Mouse (Mus musculus) lung, embryonic 14.5 days (tissue): ENCODE data around the gene Natd1. TPM values are rescaled to one million over a fixed set of nuclear protein-coding genes. Genes with fewer than 3 reads are reported as not detected.

Experiments
- ATAC-seq: fragments of 200-750 bp; cut with Nextera tagmentation; 2 replicates; pipeline ENCODE4 v1.8.0; 2017; ENCODE audit warnings: mild to moderate bottlenecking, moderate TSS enrichment, moderate library complexity; ENCODE audit not compliant: insufficient read depth
- DNase-seq: peaks from one replicate; pipeline ENCODE4 v3.0.0-alpha.2; 2015
- H3K27ac ChIP-seq: fragments of 300-500 bp; sonication (generic); 2 replicates; pipeline ENCODE4 v1.5.1; 2014; ENCODE audit warnings: low read depth, mild to moderate bottlenecking, moderate library complexity
- H3K27me3 ChIP-seq: fragments of 300-500 bp; sonication (generic); 2 replicates; pipeline ENCODE4 v1.6.1; 2014; ENCODE audit warnings: low read length, control low read depth; ENCODE audit not compliant: insufficient read depth
- H3K36me3 ChIP-seq: fragments of 300-500 bp; sonication (generic); 2 replicates; pipeline ENCODE4 v1.6.1; 2014; ENCODE audit warnings: control low read depth; ENCODE audit not compliant: insufficient read depth
- H3K4me1 ChIP-seq: fragments of 300-500 bp; sonication (generic); 2 replicates; pipeline ENCODE4 v1.6.1; 2014; ENCODE audit warnings: antibody characterized with exemption, control low read depth; ENCODE audit not compliant: insufficient read depth
- H3K4me2 ChIP-seq: fragments of 300-500 bp; sonication (generic); 2 replicates; pipeline ENCODE4 v1.6.1; 2014; ENCODE audit warnings: mild to moderate bottlenecking
- H3K4me3 ChIP-seq: fragments of 300-500 bp; sonication (generic); 2 replicates; pipeline ENCODE4 v1.5.1; 2014; ENCODE audit warnings: low read depth, low read length
- H3K9ac ChIP-seq: fragments of 300-500 bp; sonication (generic); 2 replicates; pipeline ENCODE4 v1.6.1; 2014
- H3K9me3 ChIP-seq: fragments of 300-500 bp; sonication (generic); 2 replicates; pipeline ENCODE4 v1.6.1; 2016; ENCODE audit warnings: low read depth, low read length, control low read depth
- CTCF ChIP-seq: IDR thresholded peaks from 2 replicates; pipeline ENCODE4 v1.5.1; 2016; ENCODE audit warnings: antibody characterized with exemption, low read depth
- WGBS: fragments of 180-500 bp; shearing (Covaris S2); extraction: QIAGEN DNeasy Blood & Tissue Kit; methylation state at CpG from one replicate; pipeline ENCODE4 v1.1.7; 2014; 5-methylcytosine and 5-hydroxymethylcytosine counted together
- polyA plus RNA-seq: library from polyadenylated mRNA; unstranded; fragments of >200 nt; fragmentation: Nextera tagmentation; extraction: Ambion mirVana; gene quantifications from 2 replicates; pipeline ENCODE4 v1.2.1, GENCODE M21; 2014

The Natd1 gene
- 19.1 and 24.5 TPM in 2 replicates for polyA plus RNA-seq

DNA sequence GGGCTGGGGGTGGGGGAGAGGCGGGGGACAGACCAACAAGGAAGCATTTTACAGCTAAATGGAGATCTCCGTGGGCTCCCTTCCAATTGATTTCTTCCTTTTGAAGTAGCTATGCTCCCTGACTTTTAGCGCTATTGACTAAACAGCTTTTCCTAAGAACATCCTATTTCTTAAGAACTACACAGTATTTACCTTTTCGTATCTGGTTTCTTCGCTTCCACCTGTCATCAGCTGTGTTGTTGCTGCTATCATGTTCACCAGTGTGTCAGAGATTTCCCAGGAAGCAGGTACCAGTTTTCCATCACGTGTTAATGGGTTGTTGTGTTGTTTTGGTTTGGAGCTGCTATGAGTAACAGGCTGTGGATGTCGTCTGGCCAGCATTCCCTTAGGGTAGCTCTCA is at the start of gene Natd1:
Natd1 (minus strand) TSS at position 260 of the 400 bp plus-strand sequence.
- peak within 1 kb of the TSS; percentile 87 for H3K4me3 ChIP-seq
- WGBS = 24% methylated on average over 7 of the region's 7 CpGs
- no peak for TF ChIP-seq CTCF
- H3K27me3 ChIP-seq = no peaks in the 10 kb centered on the region
- peaks cover 11% of the 10 kb centered on the region for H3K4me1 ChIP-seq
- H3K9me3 ChIP-seq = no peaks in the 10 kb centered on the region
- DNase-seq (no peak), ATAC-seq (no peak)
- H3K36me3 ChIP-seq = no peaks in the 10 kb centered on the region
- H3K4me2 ChIP-seq = peak within 1 kb of the TSS; percentile 91
- H3K9ac ChIP-seq = peak within 1 kb of the TSS; percentile 79
- H3K27ac ChIP-seq = peak within 1 kb of the TSS; percentile 52

DNA sequence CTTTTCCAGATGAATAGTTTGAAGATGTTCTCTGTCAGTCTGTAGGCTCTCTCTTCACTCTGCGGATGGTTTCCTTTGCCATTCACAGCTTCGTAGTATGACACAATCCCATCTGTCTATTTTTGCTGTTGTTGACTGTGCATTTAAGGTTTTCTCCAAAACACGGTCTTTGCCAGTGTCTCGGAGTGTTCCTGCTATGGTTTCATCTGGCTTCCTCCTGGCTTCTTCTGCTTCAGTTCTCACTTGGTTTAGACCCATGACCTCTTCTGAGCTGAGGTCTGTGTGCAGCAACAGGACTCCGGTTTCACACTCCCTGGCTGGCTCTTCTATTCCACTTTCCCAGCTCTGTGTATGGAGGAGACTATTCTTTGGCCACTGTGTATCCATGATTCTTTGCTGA is 48.2 kb upstream of the Natd1 start:
- no peak for TF ChIP-seq CTCF
- no peaks in the 10 kb centered on the region for H3K4me1 ChIP-seq
- H3K27ac ChIP-seq = no peak overlapping the region
- H3K9ac ChIP-seq = no peak overlapping the region
- WGBS = 66% methylated on average over 5 of the region's 5 CpGs
- H3K9me3 ChIP-seq = no peaks in the 10 kb centered on the region
- no peaks in the 10 kb centered on the region for H3K27me3 ChIP-seq
- no peak for ATAC-seq
- DNase-seq = no peak
- H3K4me3 ChIP-seq = no peak overlapping the region
- H3K4me2 ChIP-seq = no peak overlapping the region
- H3K36me3 ChIP-seq = no peaks in the 10 kb centered on the region

DNA sequence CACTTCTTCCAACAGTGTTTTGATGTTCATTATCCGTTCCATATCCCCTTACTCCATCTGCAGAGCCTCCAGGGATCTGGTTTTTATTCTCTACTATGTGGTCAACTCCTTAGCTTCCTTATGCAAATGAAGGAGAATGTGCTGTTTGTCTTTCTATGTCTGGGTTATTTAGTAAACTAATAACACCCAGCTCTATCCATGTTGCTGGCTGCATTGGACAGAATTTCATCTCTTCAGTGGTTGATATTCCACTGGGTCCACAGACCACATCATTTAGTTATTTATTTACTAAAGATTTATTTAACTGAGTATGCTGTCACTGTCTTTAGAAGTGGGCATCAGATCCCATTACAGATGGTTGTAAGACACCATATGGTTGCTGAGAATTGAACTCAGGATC is 46.6 kb upstream of the Natd1 start:
- no peak for DNase-seq
- H3K36me3 ChIP-seq = no peaks in the 10 kb centered on the region
- no peak for ATAC-seq
- no peaks in the 10 kb centered on the region for H3K27me3 ChIP-seq
- H3K4me1 ChIP-seq = no peaks in the 10 kb centered on the region
- H3K4me2 ChIP-seq = no peak overlapping the region
- H3K9me3 ChIP-seq = no peaks in the 10 kb centered on the region
- H3K9ac ChIP-seq = no peak overlapping the region
- no peak overlapping the region for H3K27ac ChIP-seq
- no peak overlapping the region for H3K4me3 ChIP-seq
- no peak for TF ChIP-seq CTCF
- WGBS = 53% methylated on average over 1 of the region's 1 CpGs

DNA sequence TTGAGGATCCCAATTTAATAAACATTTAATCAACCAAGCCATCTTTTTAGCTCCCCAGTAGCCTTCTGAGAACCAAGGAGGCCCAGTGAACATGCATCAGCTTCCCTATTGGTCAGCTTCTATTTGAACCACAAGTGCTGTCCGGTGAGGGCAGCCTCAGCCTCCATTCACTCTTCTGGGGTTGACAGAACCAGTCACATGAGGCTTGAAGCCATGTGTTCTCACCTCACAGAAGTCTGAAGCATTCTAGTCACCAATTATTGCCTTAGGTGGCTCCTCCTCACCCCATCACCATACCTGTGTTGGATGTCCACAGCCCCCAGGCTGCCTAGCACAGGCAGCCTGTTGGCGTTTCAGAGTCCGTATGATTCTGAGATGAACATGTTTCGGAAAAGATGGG is 44.4 kb upstream of the Natd1 start:
- 87% methylated on average over 4 of the region's 4 CpGs for WGBS
- ATAC-seq (no peak), DNase-seq (no peak)
- Histone ChIP-seq H3K4me2 (no peak overlapping the region), H3K4me3 (no peak overlapping the region), H3K36me3 (no peaks in the 10 kb centered on the region), H3K9me3 (no peaks in the 10 kb centered on the region), H3K9ac (no peak overlapping the region), H3K4me1 (no peaks in the 10 kb centered on the region), H3K27ac (no peak overlapping the region), H3K27me3 (no peaks in the 10 kb centered on the region)
- no peak for TF ChIP-seq CTCF

DNA sequence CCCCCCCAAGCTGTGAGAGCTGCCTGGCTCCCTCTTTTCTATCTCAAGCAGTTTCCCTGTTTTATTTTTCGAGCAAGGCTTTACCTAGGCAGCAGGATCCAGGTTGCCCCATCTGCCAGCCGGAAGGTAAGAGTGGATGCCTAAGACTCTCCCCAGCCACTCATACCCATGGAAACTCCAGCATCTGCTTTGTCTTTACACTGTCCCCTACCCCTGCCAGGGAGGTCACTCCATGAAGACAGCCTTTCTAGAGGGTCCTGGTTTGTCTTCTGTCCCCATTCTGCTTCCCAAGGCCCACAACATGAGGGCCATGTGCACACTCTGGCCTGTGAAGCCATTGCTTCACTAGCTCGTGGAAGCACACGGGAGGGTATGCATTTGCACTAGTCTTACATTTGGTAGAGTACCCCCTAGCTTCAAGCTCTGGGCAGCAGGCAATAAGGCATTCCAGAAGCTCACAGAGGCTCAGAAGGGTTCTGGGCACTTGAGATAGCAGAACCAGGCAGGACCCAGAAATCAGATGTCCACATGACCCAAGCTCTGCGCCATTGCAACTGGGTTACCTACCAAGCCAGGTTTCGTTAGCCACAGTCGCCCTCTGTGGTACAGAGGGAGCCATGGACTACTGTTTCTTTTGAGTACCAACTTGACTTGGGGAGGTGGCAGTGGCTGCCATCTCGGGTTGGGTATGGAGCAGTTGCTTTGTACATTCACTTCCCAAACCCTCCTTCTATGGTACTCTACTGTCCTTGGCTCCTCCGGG is 41.3 kb upstream of the Natd1 start:
- H3K4me1 ChIP-seq = no peaks in the 10 kb centered on the region
- no peak overlapping the region for H3K27ac ChIP-seq
- DNase-seq (no peak), ATAC-seq (no peak)
- no peaks in the 10 kb centered on the region for H3K9me3 ChIP-seq
- no peaks in the 10 kb centered on the region for H3K27me3 ChIP-seq
- no peak for TF ChIP-seq CTCF
- no peak overlapping the region for H3K4me2 ChIP-seq
- 79% methylated on average over 9 of the region's 9 CpGs for WGBS
- no peak overlapping the region for H3K4me3 ChIP-seq
- H3K9ac ChIP-seq = no peak overlapping the region
- peaks cover 17% of the 10 kb centered on the region for H3K36me3 ChIP-seq

DNA sequence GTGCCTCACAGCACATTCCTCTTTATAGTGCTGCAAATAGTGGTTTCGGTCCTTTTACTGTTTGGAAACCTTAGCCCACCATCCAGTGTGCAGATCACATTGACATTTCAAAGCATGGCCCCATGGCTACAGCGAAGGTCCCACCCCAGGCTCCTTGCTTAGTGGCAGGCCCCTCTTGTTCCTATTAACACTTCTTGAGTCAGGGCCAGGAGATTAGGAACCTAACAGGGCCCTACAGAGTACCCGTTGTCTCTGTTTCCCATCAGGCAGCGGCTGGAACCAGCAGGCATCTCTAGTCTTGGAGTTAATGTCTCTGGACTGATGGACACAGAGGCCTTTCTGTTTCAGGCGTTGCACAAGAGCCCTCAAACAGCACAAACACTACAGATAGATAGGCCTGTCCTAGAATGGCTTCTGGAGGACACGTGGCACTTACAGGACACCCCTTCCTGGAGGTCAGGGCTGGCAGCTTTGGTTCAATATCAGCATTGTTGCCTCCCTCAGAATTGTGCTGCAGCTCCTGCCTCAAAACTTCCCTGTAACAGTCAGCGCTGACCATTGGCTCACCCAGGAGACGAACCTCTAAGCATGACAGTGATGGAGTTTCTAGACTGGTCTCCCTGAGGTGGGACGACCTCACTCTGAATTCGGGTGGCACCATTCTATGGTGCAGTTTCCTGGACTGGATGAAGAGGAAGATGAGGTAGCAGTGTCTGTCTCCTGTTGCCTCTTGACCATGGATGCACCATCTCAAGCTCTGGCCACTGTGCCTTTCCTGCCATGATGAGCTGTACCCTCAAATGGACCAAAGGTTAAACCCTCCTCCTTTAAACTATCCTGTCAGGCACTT is 39.9 kb upstream of the Natd1 start:
- no peak overlapping the region for H3K9ac ChIP-seq
- ATAC-seq (no peak; the same call in 1 of the 2 replicates), DNase-seq (no peak)
- H3K27ac ChIP-seq = 0 out of 2 replicates have a peak overlapping the region, but pooled peaks have one; percentile 10
- 67% methylated on average over 10 of the region's 10 CpGs for WGBS
- H3K27me3 ChIP-seq = no peaks in the 10 kb centered on the region
- TF ChIP-seq CTCF = no peak
- no peak overlapping the region for H3K4me2 ChIP-seq
- peaks cover 22% of the 10 kb centered on the region for H3K36me3 ChIP-seq
- no peak overlapping the region for H3K4me3 ChIP-seq
- H3K9me3 ChIP-seq = no peaks in the 10 kb centered on the region
- H3K4me1 ChIP-seq = no peaks in the 10 kb centered on the region

DNA sequence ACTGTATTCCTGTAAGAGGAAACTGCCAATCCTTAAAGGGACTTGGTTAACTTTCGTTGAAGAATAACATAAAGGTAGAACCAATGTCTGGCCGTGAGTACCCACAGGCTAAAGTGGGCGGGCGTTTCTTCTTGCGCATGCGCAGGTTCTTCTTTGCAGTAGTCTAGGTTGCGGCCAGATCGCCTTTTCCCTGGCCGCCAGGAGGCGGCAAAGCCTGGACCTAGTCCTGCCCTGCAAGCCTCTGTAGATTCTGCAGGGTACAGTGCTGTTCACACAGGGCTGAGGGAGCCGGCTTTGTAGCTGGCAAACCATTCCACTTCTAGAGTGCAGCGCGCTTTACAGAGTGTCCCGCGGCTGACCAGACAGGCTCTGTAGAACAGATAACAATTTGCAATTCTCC is 39.3 kb upstream of the Natd1 start:
- H3K4me3 ChIP-seq = no peak overlapping the region
- no peak overlapping the region for H3K9ac ChIP-seq
- peak; percentile 99 for DNase-seq
- H3K27me3 ChIP-seq = no peaks in the 10 kb centered on the region
- H3K4me1 ChIP-seq = no peaks in the 10 kb centered on the region
- H3K9me3 ChIP-seq = no peaks in the 10 kb centered on the region
- WGBS = 6% methylated on average over 15 of the region's 15 CpGs
- peaks cover 26% of the 10 kb centered on the region for H3K36me3 ChIP-seq
- TF ChIP-seq CTCF = peak; percentile 91
- H3K27ac ChIP-seq = 0 out of 2 replicates have a peak overlapping the region, but pooled peaks have one; percentile 10
- H3K4me2 ChIP-seq = no peak overlapping the region
- ATAC-seq = peak; percentile 97
